Comparison of ENCODE assay signal across 7 mouse cellular contexts in genomic region chr2:140949461-140949860, GRCm38 (mm10).
"Had no signal": no experiment of that assay in that cellular context is flagged by ENCODE, and none has a peak within 500 bp of the region (broad histone marks: within the 10 kb centered on the region; RNA-seq: fewer than 3 reads in every experiment).

No protein-coding gene starts in this region.

- DNase-seq: kidney, postnatal 14 days; lung, adult 2 months; lung, postnatal 4 days; midbrain, embryonic 14.5 days; right cerebral cortex, adult 18-20 months; thymus, postnatal 14 days had no signal

- ATAC-seq: lung, postnatal 0 days had no signal
